Mouse (Mus musculus) hematopoietic multipotent progenitor cell, adult 10-12 weeks (in vitro differentiated cells): ENCODE measurements around the gene Tbc1d32. TPM values are rescaled to one million over a fixed set of nuclear protein-coding genes. Genes with fewer than 3 reads are reported as not detected.

Source experiments
- polyA plus RNA-seq: library from polyadenylated mRNA; stranded (reverse); fragments of >175 nt; gene quantifications from 2 replicates; pipeline ENCODE4 v1.2.3, GENCODE M21; 2012; ENCODE audit warnings: low replicate concordance

The Tbc1d32 gene
- 0.04 and 0.13 TPM in 2 replicates for polyA plus RNA-seq

GRCm38 (mm10) chr10:56228568-56229209, at the start of gene Tbc1d32:
Gene Tbc1d32 (minus strand): TSS chr10:56228689.

GRCm38 (mm10) chr10:56106333-56106995, 122.0 kb downstream of the Tbc1d32 start, which contains the start of gene Msl3l2:
Gene Msl3l2 (plus strand): TSS chr10:56106917.

Other genes starting within 250 kb of the Tbc1d32 start
- 4.1 and 15.6 TPM in 2 replicates for gene Msl3l2, start 121.8 kb downstream of the Tbc1d32 start, polyA plus RNA-seq
- gene Gja1, start 148.6 kb upstream of the Tbc1d32 start, polyA plus RNA-seq: 0.26 and 5.5 TPM in 2 replicates